Mouse (Mus musculus): ENCODE data around the gene Tekt3. TPM values are rescaled to one million over a fixed set of nuclear protein-coding genes. Genes with fewer than 3 reads are reported as not detected.

Gene Tekt3
- polyA plus RNA-seq, 1 experiment = not detected

DNA sequence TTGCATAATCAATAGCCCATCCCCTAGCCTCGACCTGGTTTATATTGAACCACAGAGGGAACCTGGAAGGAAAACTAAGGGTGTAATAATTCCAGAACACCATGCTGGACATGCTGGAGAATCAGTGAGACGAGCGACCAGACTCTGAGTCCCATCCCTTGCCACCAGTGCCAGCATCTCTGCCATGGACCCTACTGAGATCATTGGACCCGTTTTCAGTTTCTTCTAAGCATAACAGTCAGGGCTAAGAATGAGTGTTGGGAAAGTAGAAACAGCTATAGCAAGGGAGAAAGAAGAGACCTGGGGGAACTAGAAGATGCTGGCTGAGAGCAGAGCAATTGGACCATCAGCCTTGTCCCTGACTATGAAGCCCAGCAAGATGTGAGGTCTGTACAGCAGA is 66.1 kb downstream of the Tekt3 start:
- no peak overlapping the region for H3K4me2 ChIP-seq (ENCODE audit: low read depth)
- H3K36me3 ChIP-seq (ENCODE audit: control insufficient read depth, insufficient read depth) = no peaks in the 10 kb centered on the region
- H3K4me3 ChIP-seq = no peak overlapping the region
- H3K27me3 ChIP-seq (ENCODE audit: control insufficient read depth, insufficient read depth, insufficient read length) = no peaks in the 10 kb centered on the region
- TF ChIP-seq CEBPB (IDR thresholded peaks at IDR 0.05; ENCODE audit: insufficient read depth, poor library complexity, severe bottlenecking) (no peak), SRF (IDR thresholded peaks at IDR 0.05; ENCODE audit: control insufficient read depth, insufficient read length, low read depth) (no peak), MAX (IDR thresholded peaks at IDR 0.05; ENCODE audit: low read depth) (no peak), POLR2A (IDR thresholded peaks at IDR 0.05; ENCODE audit: insufficient read length, low read depth) (no peak), TCF12 (IDR thresholded peaks at IDR 0.05; ENCODE audit: insufficient read depth, poor library complexity, severe bottlenecking) (no peak), REST (IDR thresholded peaks at IDR 0.05; ENCODE audit: insufficient read depth, insufficient read length) (no peak), MYOD1 (IDR thresholded peaks at IDR 0.05; ENCODE audit: control insufficient read depth in 1 of 3, insufficient read length in 2 of 3, low read depth in 2 of 3) (no peak), TCF3 (IDR thresholded peaks at IDR 0.05; ENCODE audit: insufficient read length, low read depth) (no peak), E2F4 (IDR thresholded peaks at IDR 0.05; ENCODE audit: insufficient read depth) (no peak), POLR2AphosphoS2 (IDR thresholded peaks at IDR 0.05; ENCODE audit: insufficient read length, low read depth) (no peak), USF1 (IDR thresholded peaks at IDR 0.05; ENCODE audit: low read depth) (no peak), MYOG (IDR thresholded peaks at IDR 0.05; ENCODE audit: control insufficient read depth in 1 of 3, insufficient read depth in 1 of 3, insufficient read length in 2 of 3, low read depth in 2 of 3) (no peak)
- H3ac ChIP-seq (ENCODE audit: control insufficient read depth, insufficient read length) = no peak overlapping the region
- H3K79me2 ChIP-seq (ENCODE audit: control insufficient read depth, insufficient read depth) = no peaks in the 10 kb centered on the region

DNA sequence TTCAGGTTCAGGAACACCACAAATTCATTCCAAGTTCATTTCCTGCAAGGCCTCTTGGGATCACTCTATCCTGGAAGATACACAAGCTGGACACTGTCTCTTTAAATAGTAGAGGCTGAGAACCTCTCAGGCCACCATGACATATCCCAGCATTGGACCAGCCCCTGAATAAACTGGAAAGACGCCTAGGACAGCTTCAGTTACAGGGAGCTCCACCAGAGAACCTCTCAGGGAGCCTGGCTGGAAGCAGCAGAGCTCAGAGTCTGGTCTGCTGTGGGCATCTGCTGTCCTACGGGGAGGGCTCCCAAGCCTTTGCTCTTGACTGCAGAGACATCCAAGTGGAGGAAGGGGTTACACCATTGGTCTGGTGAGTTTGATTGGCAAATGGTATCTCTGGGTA is 67.3 kb downstream of the Tekt3 start, which contains the start of gene Pmp22:
Gene Pmp22, plus strand, starts transcription at position 199 of the 400 bp plus-strand sequence.
- Histone ChIP-seq H3K4me2 (ENCODE audit: low read depth) (peak within 1 kb of the TSS; percentile 100), H3K4me3 (no peak within 1 kb of the TSS), H3K27me3 (ENCODE audit: control insufficient read depth, insufficient read depth, insufficient read length) (no peaks in the 10 kb centered on the region)

DNA sequence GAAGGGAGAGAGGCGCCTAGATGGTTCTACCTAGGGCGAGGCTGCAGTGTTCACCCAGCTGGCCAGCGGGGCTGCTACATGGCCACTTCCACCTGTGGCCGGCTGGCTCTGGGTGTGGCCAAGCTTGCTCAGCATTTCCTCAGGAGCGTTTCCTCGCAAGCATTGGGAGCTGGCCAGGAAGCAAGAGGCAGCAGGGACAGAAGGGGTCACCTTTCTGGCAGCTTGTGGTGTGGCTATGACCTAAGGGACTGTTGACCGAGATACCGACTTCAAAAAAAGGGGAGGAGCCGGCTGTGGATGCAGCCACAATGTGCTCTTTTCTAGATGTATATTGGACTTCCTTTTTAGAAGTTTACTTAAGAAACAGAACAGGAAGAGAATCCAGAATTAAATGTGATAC is 67.9 kb downstream of the Tekt3 start:
- Histone ChIP-seq H3ac (ENCODE audit: control insufficient read depth, insufficient read length) (no peak overlapping the region), H3K4me3 (no peak overlapping the region), H3K79me2 (ENCODE audit: control insufficient read depth, insufficient read depth) (no peaks in the 10 kb centered on the region), H3K27me3 (ENCODE audit: control insufficient read depth, insufficient read depth, insufficient read length) (no peaks in the 10 kb centered on the region), H3K4me2 (ENCODE audit: low read depth) (no peak overlapping the region), H3K36me3 (ENCODE audit: control insufficient read depth, insufficient read depth) (peaks cover 8% of the 10 kb centered on the region)
- TF ChIP-seq MYOG (IDR thresholded peaks at IDR 0.05; ENCODE audit: control insufficient read depth in 1 of 3, insufficient read depth in 1 of 3, insufficient read length in 2 of 3, low read depth in 2 of 3) = peak in 1 of 3 experiments; percentile 75
- no peak for TF ChIP-seq POLR2A (IDR thresholded peaks at IDR 0.05; ENCODE audit: insufficient read length, low read depth)
- TF ChIP-seq E2F4 (IDR thresholded peaks at IDR 0.05; ENCODE audit: insufficient read depth) = no peak
- peak in 1 of 3 experiments; percentile 55 for TF ChIP-seq MYOD1 (IDR thresholded peaks at IDR 0.05; ENCODE audit: control insufficient read depth in 1 of 3, insufficient read length in 2 of 3, low read depth in 2 of 3)

More for the DNA sequence above, 67.3 kb downstream of the Tekt3 start, which contains the start of gene Pmp22:
- TF ChIP-seq TCF3 (IDR thresholded peaks at IDR 0.05; ENCODE audit: insufficient read length, low read depth) (no peak), E2F4 (IDR thresholded peaks at IDR 0.05; ENCODE audit: insufficient read depth) (no peak), USF1 (IDR thresholded peaks at IDR 0.05; ENCODE audit: low read depth) (no peak), MAX (IDR thresholded peaks at IDR 0.05; ENCODE audit: low read depth) (no peak), CEBPB (IDR thresholded peaks at IDR 0.05; ENCODE audit: insufficient read depth, poor library complexity, severe bottlenecking) (no peak), POLR2A (IDR thresholded peaks at IDR 0.05; ENCODE audit: insufficient read length, low read depth) (no peak), TCF12 (IDR thresholded peaks at IDR 0.05; ENCODE audit: insufficient read depth, poor library complexity, severe bottlenecking) (no peak), POLR2AphosphoS2 (IDR thresholded peaks at IDR 0.05; ENCODE audit: insufficient read length, low read depth) (no peak), SRF (IDR thresholded peaks at IDR 0.05; ENCODE audit: control insufficient read depth, insufficient read length, low read depth) (no peak), MYOD1 (IDR thresholded peaks at IDR 0.05; ENCODE audit: control insufficient read depth in 1 of 3, insufficient read length in 2 of 3, low read depth in 2 of 3) (no peak), MYOG (IDR thresholded peaks at IDR 0.05; ENCODE audit: control insufficient read depth in 1 of 3, insufficient read depth in 1 of 3, insufficient read length in 2 of 3, low read depth in 2 of 3) (no peak), REST (IDR thresholded peaks at IDR 0.05; ENCODE audit: insufficient read depth, insufficient read length) (no peak)
- H3ac ChIP-seq (ENCODE audit: control insufficient read depth, insufficient read length) = no peak within 1 kb of the TSS
- peaks cover 2% of the 10 kb centered on the region for H3K36me3 ChIP-seq (ENCODE audit: control insufficient read depth, insufficient read depth)
- no peaks in the 10 kb centered on the region for H3K79me2 ChIP-seq (ENCODE audit: control insufficient read depth, insufficient read depth)

DNA sequence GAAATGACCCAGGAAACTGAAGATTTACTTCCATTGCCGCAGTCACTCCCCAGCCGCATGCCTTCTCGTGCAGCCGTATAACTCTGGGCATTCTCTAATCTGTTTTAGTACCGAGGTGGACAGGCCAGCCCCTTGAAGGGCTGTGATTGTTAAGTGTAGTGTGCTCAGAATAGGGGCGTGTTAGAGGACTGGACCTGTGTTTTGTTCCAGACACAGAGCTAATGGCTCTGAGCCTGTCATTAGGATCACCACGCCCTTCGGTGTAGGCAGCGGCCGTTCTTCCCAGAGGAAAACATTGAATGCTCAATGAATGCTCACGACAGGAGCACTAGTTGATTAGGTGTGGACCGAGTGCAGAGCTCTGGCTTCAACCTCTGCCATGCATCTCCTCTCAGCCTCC is 68.4 kb downstream of the Tekt3 start:
- Histone ChIP-seq H3K27me3 (ENCODE audit: control insufficient read depth, insufficient read depth, insufficient read length) (no peaks in the 10 kb centered on the region), H3K36me3 (ENCODE audit: control insufficient read depth, insufficient read depth) (peaks cover 10% of the 10 kb centered on the region), H3K79me2 (ENCODE audit: control insufficient read depth, insufficient read depth) (no peaks in the 10 kb centered on the region), H3ac (ENCODE audit: control insufficient read depth, insufficient read length) (no peak overlapping the region), H3K4me2 (ENCODE audit: low read depth) (peak overlapping the region; percentile 100), H3K4me3 (no peak overlapping the region)
- TF ChIP-seq REST (IDR thresholded peaks at IDR 0.05; ENCODE audit: insufficient read depth, insufficient read length) = no peak
- no peak for TF ChIP-seq POLR2A (IDR thresholded peaks at IDR 0.05; ENCODE audit: insufficient read length, low read depth)
- no peak for TF ChIP-seq MYOG (IDR thresholded peaks at IDR 0.05; ENCODE audit: control insufficient read depth in 1 of 3, insufficient read depth in 1 of 3, insufficient read length in 2 of 3, low read depth in 2 of 3)
- no peak for TF ChIP-seq POLR2AphosphoS2 (IDR thresholded peaks at IDR 0.05; ENCODE audit: insufficient read length, low read depth)
- TF ChIP-seq SRF (IDR thresholded peaks at IDR 0.05; ENCODE audit: control insufficient read depth, insufficient read length, low read depth) = no peak
- TF ChIP-seq TCF3 (IDR thresholded peaks at IDR 0.05; ENCODE audit: insufficient read length, low read depth) = no peak
- TF ChIP-seq TCF12 (IDR thresholded peaks at IDR 0.05; ENCODE audit: insufficient read depth, poor library complexity, severe bottlenecking) = no peak
- no peak for TF ChIP-seq CEBPB (IDR thresholded peaks at IDR 0.05; ENCODE audit: insufficient read depth, poor library complexity, severe bottlenecking)
- TF ChIP-seq E2F4 (IDR thresholded peaks at IDR 0.05; ENCODE audit: insufficient read depth) = no peak
- no peak for TF ChIP-seq USF1 (IDR thresholded peaks at IDR 0.05; ENCODE audit: low read depth)
- TF ChIP-seq MYOD1 (IDR thresholded peaks at IDR 0.05; ENCODE audit: control insufficient read depth in 1 of 3, insufficient read length in 2 of 3, low read depth in 2 of 3) = no peak
- TF ChIP-seq MAX (IDR thresholded peaks at IDR 0.05; ENCODE audit: low read depth) = no peak
